Mouse (Mus musculus) lung, adult 2 months (tissue): ENCODE results near the gene Ptgs2.

Experiments
- CTCF ChIP-seq: fragments of 200-500 bp; IDR thresholded peaks from 2 replicates; pipeline ENCODE4 v1.5.1; 2011; ENCODE audit warnings: mild to moderate bottlenecking, low read length, control low read depth; ENCODE audit not compliant: insufficient read depth
- POLR2A ChIP-seq: fragments of 200-500 bp; IDR thresholded peaks from 2 replicates; pipeline ENCODE4 v1.6.1; 2011; ENCODE audit warnings: low read depth, mild to moderate bottlenecking, control low read depth, low read length, borderline replicate concordance; ENCODE audit errors: extremely low read depth

- TF ChIP-seq POLR2A (no peak), CTCF (no peak)
Observed at GRCm38 (mm10) chr1:150135350-150135749, 35.5 kb downstream of the Ptgs2 start.
